In the genomic region with DNA sequence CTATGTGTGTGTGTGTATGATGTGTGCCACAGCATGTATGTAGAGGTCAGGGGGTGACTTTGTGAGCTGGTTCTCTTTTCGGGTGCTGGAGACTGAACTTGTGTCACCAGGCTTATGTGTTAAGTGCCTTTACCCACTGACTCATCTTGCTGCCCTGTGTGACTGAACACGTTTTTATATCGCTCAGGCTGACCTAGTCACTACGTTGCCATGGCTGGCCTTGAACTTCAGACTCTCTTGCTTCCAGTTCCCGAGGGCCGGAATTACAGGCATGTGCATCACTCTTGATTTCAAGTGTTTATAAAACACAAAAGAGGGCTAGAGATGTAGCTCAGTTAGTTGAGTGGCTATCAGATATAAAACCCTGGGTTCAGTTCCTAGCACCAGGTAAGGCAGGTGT, we compare ENCODE assay signal across 16 mouse cellular contexts. TPM values are rescaled to one million over a fixed set of nuclear protein-coding genes. Genes with fewer than 3 reads are reported as not detected.
"Had no signal": no experiment of that assay in that cellular context is flagged by ENCODE, and none has a peak within 500 bp of the region (broad histone marks: within the 10 kb centered on the region; RNA-seq: fewer than 3 reads in every experiment).

No protein-coding gene starts in this region.

- H3K27me3 ChIP-seq: midbrain, embryonic 12.5 days; neural tube, embryonic 13.5 days; stomach, embryonic 15.5 days had no signal

- DNase-seq: lung, adult 18-20 months; lung, embryonic 14.5 days; lung, postnatal 10 days; lung, postnatal 4 days; midbrain, embryonic 14.5 days; right cerebral cortex, postnatal 14 days; thymus, adult 2 months; thymus, postnatal 25 days; thymus, postnatal 4 days had no signal

- H3K4me2 ChIP-seq: lung, embryonic 14.5 days; midbrain, embryonic 12.5 days; neural tube, embryonic 13.5 days; stomach, embryonic 15.5 days had no signal

- H3K4me1 ChIP-seq: stomach, embryonic 15.5 days had no signal

- H3K4me3 ChIP-seq: midbrain, embryonic 10.5 days; midbrain, embryonic 12.5 days; myocyte; neural tube, embryonic 13.5 days; stomach, embryonic 15.5 days had no signal

- H3K9me3 ChIP-seq: midbrain, embryonic 10.5 days; midbrain, embryonic 12.5 days; neural tube, embryonic 13.5 days; stomach, embryonic 15.5 days had no signal

- H3K9ac ChIP-seq: lung, embryonic 14.5 days; midbrain, embryonic 12.5 days; neural tube, embryonic 13.5 days; stomach, embryonic 15.5 days had no signal

- H3K27ac ChIP-seq: midbrain, embryonic 10.5 days; midbrain, embryonic 12.5 days; neural tube, embryonic 13.5 days; stomach, embryonic 15.5 days had no signal

- H3K36me3 ChIP-seq: midbrain, embryonic 10.5 days; midbrain, embryonic 12.5 days; neural tube, embryonic 13.5 days; stomach, embryonic 15.5 days had no signal

- ATAC-seq: midbrain, embryonic 16.5 days had no signal

RNA-seq across cellular contexts. Expression of gene Smpd3, which starts 43.2 kb away (rescaled TPM):
- total RNA-seq: megakaryocyte-erythroid progenitor cell, adult 5-6 weeks had no signal
